Mouse (Mus musculus): ENCODE measurements around the gene Fto.

- TF ChIP-seq CTCF (IDR thresholded peaks at IDR 0.05; ENCODE audit: insufficient read depth, low read length) (no peak), POLR2A (IDR thresholded peaks at IDR 0.05; ENCODE audit: borderline replicate concordance, extremely low read depth, low read depth, low read length) (no peak)
Observed at GRCm38 (mm10) chr8:91312342-91312741, 983 bp upstream of the Fto start.

All from lung, adult 2 months (tissue).